Mouse (Mus musculus) retina, embryonic 14.5 days (tissue): ENCODE measurements at regions not wholly inside any gene's neighbourhood (a gene's known extent, or its start where the extent isn't known, plus 50 kb on each side); places are given as distances from the start of the nearest gene placed in this dataset.

Experiments used
- DNase-seq: peaks from one replicate; pipeline ENCODE4 v3.0.0-alpha.2; 2015; ENCODE audit warnings: low spot score

- no peak for DNase-seq
Measured at GRCm38 (mm10) chr12:49449396-49449795, 64.4 kb downstream of the Gm43517 start.

GRCm38 (mm10) chr12:49468059-49468458 is 83.1 kb downstream of the Gm43517 start:
- DNase-seq, result no peak

GRCm38 (mm10) chr12:49473371-49473770 is 88.4 kb downstream of the Gm43517 start:
- no peak for DNase-seq

GRCm38 (mm10) chr12:49480656-49481055 is 95.7 kb downstream of the Gm43517 start:
- peak; percentile 61 for DNase-seq

- DNase-seq, result peak; percentile 32
Measured at GRCm38 (mm10) chr12:49481151-49481550, 96.2 kb downstream of the Gm43517 start.

- DNase-seq, result no peak
Measured at GRCm38 (mm10) chr12:49482367-49482766, 97.4 kb downstream of the Gm43517 start.

- DNase-seq, result peak; percentile 34
Measured at GRCm38 (mm10) chr12:49484070-49484770, 99.2 kb downstream of the Gm43517 start.

- DNase-seq, result no peak
Measured at GRCm38 (mm10) chr12:49513131-49513530, 128.2 kb downstream of the Gm43517 start.

- DNase-seq, result no peak
Measured at GRCm38 (mm10) chr12:49514616-49515015, 129.6 kb downstream of the Gm43517 start.
